Comparison of ENCODE assay signal across 15 mouse cellular contexts in the genomic region with DNA sequence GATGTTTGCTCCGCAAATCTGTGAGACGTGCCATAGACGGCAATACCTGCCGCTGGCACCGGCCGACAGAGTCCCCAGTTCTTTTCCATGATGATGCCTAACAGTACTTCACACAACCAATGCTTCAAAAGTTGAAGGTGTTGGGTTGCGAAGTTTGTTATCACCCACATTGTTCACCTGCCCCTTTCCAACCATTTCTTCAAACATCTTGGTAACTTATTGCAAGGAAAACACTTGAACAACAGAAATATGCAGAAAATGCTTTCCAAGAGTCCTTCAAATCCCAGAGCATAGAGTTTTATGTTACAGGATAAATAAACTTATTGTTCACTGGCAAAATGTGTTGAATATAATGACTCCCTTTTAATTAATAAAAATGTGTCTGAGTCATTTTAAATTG.
"Had no signal": no experiment of that assay in that cellular context is flagged by ENCODE, and none has a peak within 500 bp of the region (broad histone marks: within the 10 kb centered on the region; RNA-seq: fewer than 3 reads in every experiment).

No protein-coding gene starts in this region.

- H3K36me3 ChIP-seq: limb, embryonic 10.5 days; limb, embryonic 13.5 days; liver, embryonic 12.5 days; liver, embryonic 15.5 days had no signal

- H3K27me3 ChIP-seq: limb, embryonic 13.5 days; liver, embryonic 12.5 days; liver, embryonic 15.5 days had no signal

- H3K9ac ChIP-seq: limb, embryonic 13.5 days; liver, embryonic 12.5 days; liver, embryonic 15.5 days had no signal

- DNase-seq: kidney, adult 18-20 months; kidney, adult 9 months; kidney, postnatal 14 days; layer of hippocampus, adult 9-11 months; liver; midbrain, embryonic 14.5 days; thymus, adult 18-20 months; thymus, postnatal 36 days had no signal

- H3K9me3 ChIP-seq: limb, embryonic 10.5 days; limb, embryonic 13.5 days; liver, embryonic 12.5 days; liver, embryonic 15.5 days had no signal

- H3K4me3 ChIP-seq: layer of hippocampus, adult 2 months; limb, embryonic 10.5 days; limb, embryonic 13.5 days; liver, embryonic 12.5 days; liver, embryonic 15.5 days had no signal

- ATAC-seq: inflammation-experienced regulatory T-cells, adult 6 months; intestine, embryonic 16.5 days; liver, embryonic 12.5 days had no signal

- H3K27ac ChIP-seq: layer of hippocampus, adult 2 months; limb, embryonic 10.5 days; limb, embryonic 13.5 days; liver, embryonic 12.5 days; liver, embryonic 15.5 days had no signal

- H3K4me2 ChIP-seq: limb, embryonic 13.5 days; liver, embryonic 12.5 days; liver, embryonic 15.5 days had no signal
